Mouse (Mus musculus) mouse trophoblast stem cell (cell line): ENCODE measurements around the gene Carhsp1.

Source experiments
- in situ Hi-C, 2 experiments: fragments of 300-500 bp; cut with MseI, MboI; formaldehyde crosslinking; loops; 2 replicates in 1 of 2; 3 replicates in 1 of 2; pipeline ENCODE4 v1.15.1; 2025

Gene Carhsp1

GRCm38 (mm10) chr16:8671551-8672349 is at the start of gene Carhsp1:
Carhsp1 (minus strand) TSS chr16:8672155.
- in situ Hi-C loops, result loop anchor here (5.0 kb wide), 3 partner anchors 179 to 264 kb away; no protein-coding TSS in a partner anchor

- in situ Hi-C loops, result no loop called here
Measured at GRCm38 (mm10) chr16:8720447-8720846, 48.5 kb upstream of the Carhsp1 start.

- in situ Hi-C loops, result no loop called here
Measured at GRCm38 (mm10) chr16:8717744-8718143, 45.8 kb upstream of the Carhsp1 start.

- in situ Hi-C loops, result no loop called here
Measured at GRCm38 (mm10) chr16:8716300-8716699, 44.3 kb upstream of the Carhsp1 start.

- in situ Hi-C loops, result no loop called here
Measured at GRCm38 (mm10) chr16:8715513-8716080, 43.6 kb upstream of the Carhsp1 start.

- in situ Hi-C loops, result no loop called here
Measured at GRCm38 (mm10) chr16:8714851-8715250, 42.9 kb upstream of the Carhsp1 start.

GRCm38 (mm10) chr16:8711998-8712397 is 40.0 kb upstream of the Carhsp1 start:
- in situ Hi-C loops, result no loop called here

- in situ Hi-C loops, result no loop called here
Measured at GRCm38 (mm10) chr16:8700586-8700985, 28.6 kb upstream of the Carhsp1 start.

- in situ Hi-C loops, result no loop called here
Measured at GRCm38 (mm10) chr16:8699556-8699955, 27.6 kb upstream of the Carhsp1 start.

GRCm38 (mm10) chr16:8691206-8691605 is 19.3 kb upstream of the Carhsp1 start:
- in situ Hi-C loops, result no loop called here

GRCm38 (mm10) chr16:8689979-8690656 is 18.2 kb upstream of the Carhsp1 start:
- in situ Hi-C loops, result no loop called here

- in situ Hi-C loops, result no loop called here
Measured at GRCm38 (mm10) chr16:8687559-8688112, 15.7 kb upstream of the Carhsp1 start.

- in situ Hi-C loops, result no loop called here
Measured at GRCm38 (mm10) chr16:8686871-8687535, 15.0 kb upstream of the Carhsp1 start.

GRCm38 (mm10) chr16:8686121-8686870 is 14.3 kb upstream of the Carhsp1 start:
- in situ Hi-C loops, result no loop called here

GRCm38 (mm10) chr16:8685087-8685486 is 13.1 kb upstream of the Carhsp1 start:
- in situ Hi-C loops, result no loop called here

GRCm38 (mm10) chr16:8680470-8680869 is 8.5 kb upstream of the Carhsp1 start, which contains the start of gene Gm5767:
Gm5767 (plus strand) TSS chr16:8680770.
- in situ Hi-C loops, result no loop called here

- in situ Hi-C loops, result no loop called here
Measured at GRCm38 (mm10) chr16:8679780-8680179, 7.8 kb upstream of the Carhsp1 start.

- in situ Hi-C loops, result no loop called here
Measured at GRCm38 (mm10) chr16:8678676-8679075, 6.7 kb upstream of the Carhsp1 start.

- in situ Hi-C loops, result no loop called here
Measured at GRCm38 (mm10) chr16:8678035-8678434, 6.1 kb upstream of the Carhsp1 start.

GRCm38 (mm10) chr16:8676800-8677199 is 4.8 kb upstream of the Carhsp1 start:
- in situ Hi-C loops, result no loop called here

GRCm38 (mm10) chr16:8676228-8676627 is 4.3 kb upstream of the Carhsp1 start:
- in situ Hi-C loops, result no loop called here
